Mouse (Mus musculus): ENCODE data around the gene Poldip2. TPM values are rescaled to one million over a fixed set of nuclear protein-coding genes. Genes with fewer than 3 reads are reported as not detected.
A peak's percentile ranks its signal among the peaks of the same experiment; 100 is the strongest.

Poldip2 gene
- polyA plus RNA-seq, 1 experiment from 2014 or later = 96.6 TPM

GRCm38 (mm10) chr11:78547718-78548460 lies 35.9 kb downstream of the Poldip2 start:
- Histone ChIP-seq H3K27ac (ENCODE audit: low read depth) (peak overlapping the region; percentile 52), H3K4me1 (ENCODE audit: insufficient read depth) (peaks cover 21% of the 10 kb centered on the region)

GRCm38 (mm10) chr11:78549491-78549987 lies 37.5 kb downstream of the Poldip2 start:
- Histone ChIP-seq H3K4me1 (ENCODE audit: insufficient read depth) (peaks cover 21% of the 10 kb centered on the region), H3K36me3 (replicated peaks; ENCODE audit: insufficient read depth, low read length) (0 out of 2 replicates have a peak, but pooled peaks cover 2% of the 10 kb centered on the region), H3K4me2 (ENCODE audit: low read depth, low read length) (peak overlapping the region; percentile 99), H3K27me3 (ENCODE audit: insufficient read depth, low read length) (no peaks in the 10 kb centered on the region), H3K4me3 (ENCODE audit: low read depth, low read length) (peak overlapping the region; percentile 83), H3K27ac (ENCODE audit: low read depth) (peak overlapping the region; percentile 92), H3K9me3 (ENCODE audit: low read length) (no peaks in the 10 kb centered on the region), H3K9ac (replicated peaks) (peak overlapping the region; percentile 82)
- ATAC-seq (peak; percentile 9; the same call in 1 of the 2 replicates), DNase-seq (no peak)
- WGBS (ENCODE audit: insufficient replicate concordance) = 8% methylated on average over 5 of the region's 5 CpGs
- TF ChIP-seq CTCF (IDR thresholded peaks at IDR 0.05; ENCODE audit: low read depth) (no peak), EP300 (IDR thresholded peaks at IDR 0.05; ENCODE audit: low read depth) (0 out of 2 replicates have a peak, but pooled peaks have one; percentile 8)

More at GRCm38 (mm10) chr11:78547718-78548460, 35.9 kb downstream of the Poldip2 start:
- WGBS (ENCODE audit: insufficient replicate concordance) = 55% methylated on average over 2 of the region's 2 CpGs
- 0 out of 2 replicates have a peak overlapping the region, but pooled peaks have one; percentile 99 for H3K4me2 ChIP-seq (ENCODE audit: low read depth, low read length)
- no peak for TF ChIP-seq EP300 (IDR thresholded peaks at IDR 0.05; ENCODE audit: low read depth)
- TF ChIP-seq CTCF (IDR thresholded peaks at IDR 0.05; ENCODE audit: low read depth) = no peak
- no peak overlapping the region for H3K9ac ChIP-seq (replicated peaks)
- H3K4me3 ChIP-seq (ENCODE audit: low read depth, low read length) = no peak overlapping the region
- H3K36me3 ChIP-seq (replicated peaks; ENCODE audit: insufficient read depth, low read length) = peaks cover 9% of the 10 kb centered on the region; the same call in 1 of the 2 replicates
- no peak for ATAC-seq
- DNase-seq = no peak
- H3K9me3 ChIP-seq (ENCODE audit: low read length) = no peaks in the 10 kb centered on the region
- no peaks in the 10 kb centered on the region for H3K27me3 ChIP-seq (ENCODE audit: insufficient read depth, low read length)

DNA sequence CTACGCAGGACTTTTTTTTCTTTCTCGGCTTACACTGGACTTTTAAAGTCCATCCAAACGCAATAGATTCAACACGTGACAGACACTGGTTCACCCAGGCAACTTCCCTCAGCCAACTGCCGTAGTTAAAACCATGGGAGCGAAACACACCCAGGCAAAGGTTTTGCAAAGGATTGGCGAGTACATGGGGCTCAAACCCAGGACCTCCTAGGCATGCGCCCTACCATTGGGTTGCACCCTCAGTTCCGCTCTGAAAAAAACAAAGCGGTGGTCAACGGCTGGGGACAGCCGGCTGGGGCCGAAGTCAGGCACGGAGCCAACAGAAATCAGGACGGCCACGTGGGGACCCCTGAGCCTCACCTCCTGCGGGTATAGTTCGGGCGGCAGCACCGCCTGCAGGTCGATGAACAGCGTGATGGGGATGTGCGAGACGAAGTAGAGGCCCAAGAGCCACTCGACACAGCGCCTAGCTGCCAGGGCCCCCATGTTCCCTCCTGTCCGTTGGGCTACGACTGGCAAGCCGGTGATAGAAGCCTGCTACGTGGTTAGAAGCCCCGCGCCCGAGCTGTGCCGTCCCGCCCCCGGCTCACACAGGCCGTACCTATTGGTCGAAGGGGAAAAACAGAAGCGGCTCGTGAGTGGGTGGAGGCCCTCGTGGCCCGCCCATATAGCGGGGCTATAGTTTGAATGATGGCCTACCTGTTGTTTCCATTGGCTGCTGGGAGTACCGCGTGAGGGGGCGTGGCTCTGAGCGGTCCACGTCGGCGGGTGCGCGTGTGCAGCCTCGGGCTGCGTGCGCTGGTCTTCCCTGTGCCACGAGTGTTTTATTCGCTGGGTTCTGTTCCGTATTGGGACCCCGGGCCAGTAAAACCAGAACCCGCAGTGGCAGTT lies 38.4 kb downstream of the Poldip2 start, which contains the start of gene Tmem97:
TSS of gene Tmem97 (minus strand) at position 610 of the 891 bp plus-strand sequence.
- peak within 1 kb of the TSS; percentile 83 for H3K4me3 ChIP-seq (ENCODE audit: low read depth, low read length)
- peak; percentile 96 for DNase-seq
- H3K36me3 ChIP-seq (replicated peaks; ENCODE audit: insufficient read depth, low read length) = 0 out of 2 replicates have a peak, but pooled peaks cover 2% of the 10 kb centered on the region
- H3K4me2 ChIP-seq (ENCODE audit: low read depth, low read length) = peak within 1 kb of the TSS; percentile 99
- peak within 1 kb of the TSS; percentile 82 for H3K9ac ChIP-seq (replicated peaks)
- under 1% methylated on average over 60 of the region's 60 CpGs for WGBS (ENCODE audit: insufficient replicate concordance)
- ATAC-seq = peak; percentile 99
- no peaks in the 10 kb centered on the region for H3K9me3 ChIP-seq (ENCODE audit: low read length)
- peaks cover 21% of the 10 kb centered on the region for H3K4me1 ChIP-seq (ENCODE audit: insufficient read depth)
- TF ChIP-seq EP300 (IDR thresholded peaks at IDR 0.05; ENCODE audit: low read depth) (no peak; the same call in 1 of the 2 replicates), CTCF (IDR thresholded peaks at IDR 0.05; ENCODE audit: low read depth) (peak; percentile 44)
- H3K27me3 ChIP-seq (ENCODE audit: insufficient read depth, low read length) = no peaks in the 10 kb centered on the region
- peak within 1 kb of the TSS; percentile 92 for H3K27ac ChIP-seq (ENCODE audit: low read depth)

- no peak for TF ChIP-seq EP300 (IDR thresholded peaks at IDR 0.05; ENCODE audit: low read depth)
- TF ChIP-seq CTCF (IDR thresholded peaks at IDR 0.05; ENCODE audit: low read depth) = no peak
- 31% methylated on average over 6 of the region's 6 CpGs for WGBS (ENCODE audit: insufficient replicate concordance)
- Histone ChIP-seq H3K9me3 (ENCODE audit: low read length) (no peaks in the 10 kb centered on the region), H3K27me3 (ENCODE audit: insufficient read depth, low read length) (no peaks in the 10 kb centered on the region), H3K27ac (ENCODE audit: low read depth) (no peak overlapping the region), H3K36me3 (replicated peaks; ENCODE audit: insufficient read depth, low read length) (no peaks in the 10 kb centered on the region), H3K9ac (replicated peaks) (no peak overlapping the region), H3K4me3 (ENCODE audit: low read depth, low read length) (peak overlapping the region; percentile 83), H3K4me1 (ENCODE audit: insufficient read depth) (peaks cover 23% of the 10 kb centered on the region), H3K4me2 (ENCODE audit: low read depth, low read length) (peak overlapping the region; percentile 99)
- DNase-seq (no peak), ATAC-seq (no peak)
Observed at GRCm38 (mm10) chr11:78551059-78551398, 39.0 kb downstream of the Poldip2 start.

GRCm38 (mm10) chr11:78555623-78556022 lies 43.6 kb downstream of the Poldip2 start:
- no peaks in the 10 kb centered on the region for H3K27me3 ChIP-seq (ENCODE audit: insufficient read depth, low read length)
- peaks cover 7% of the 10 kb centered on the region; the same call in 1 of the 2 replicates for H3K4me1 ChIP-seq (ENCODE audit: insufficient read depth)
- H3K27ac ChIP-seq (ENCODE audit: low read depth) = peak overlapping the region; percentile 25; the same call in 1 of the 2 replicates
- H3K4me2 ChIP-seq (ENCODE audit: low read depth, low read length) = no peak overlapping the region
- TF ChIP-seq EP300 (IDR thresholded peaks at IDR 0.05; ENCODE audit: low read depth) = peak; percentile 29; the same call in 1 of the 2 replicates
- no peak for TF ChIP-seq CTCF (IDR thresholded peaks at IDR 0.05; ENCODE audit: low read depth)
- ATAC-seq (no peak), DNase-seq (no peak)
- no peak overlapping the region for H3K4me3 ChIP-seq (ENCODE audit: low read depth, low read length)
- no peaks in the 10 kb centered on the region for H3K36me3 ChIP-seq (replicated peaks; ENCODE audit: insufficient read depth, low read length)
- no peaks in the 10 kb centered on the region for H3K9me3 ChIP-seq (ENCODE audit: low read length)
- 43% methylated on average over 3 of the region's 3 CpGs for WGBS (ENCODE audit: insufficient replicate concordance)
- H3K9ac ChIP-seq (replicated peaks) = no peak overlapping the region

Measured in liver, postnatal 0 days (tissue).